Mouse (Mus musculus) E14TG2a.4 (cell line): Measurements from ENCODE around the gene Akain1.

Experiments used
- H3K27me3 ChIP-seq: 2 replicates; pipeline ENCODE4 v1.6.1; 2014; ENCODE audit warnings: low read length, control low read depth; ENCODE audit not compliant: insufficient read depth
- H3K36me3 ChIP-seq: 2 replicates; pipeline ENCODE4 v1.6.1; 2014; ENCODE audit warnings: low read length, control low read depth; ENCODE audit not compliant: insufficient read depth
- H3K4me1 ChIP-seq: replicated peaks from 2 replicates; pipeline ENCODE4 v1.6.1; 2014; ENCODE audit warnings: low read depth, low read length, control low read depth
- H3K4me3 ChIP-seq: replicated peaks from 2 replicates; pipeline ENCODE4 v1.5.1; 2014; ENCODE audit warnings: mild to moderate bottlenecking, low read length
- H3K9me3 ChIP-seq: 2 replicates; pipeline ENCODE4 v1.6.1; 2014; ENCODE audit warnings: low read length, control low read depth
- CTCF ChIP-seq: conservative IDR thresholded peaks from 2 replicates; pipeline ENCODE4 v1.5.1; 2014; ENCODE audit warnings: low read length
- NANOG ChIP-seq: IDR thresholded peaks from 2 replicates; pipeline ENCODE4 v1.6.1; 2014; ENCODE audit warnings: borderline replicate concordance, low read length, mixed read lengths
- POU5F1 ChIP-seq: IDR thresholded peaks from 2 replicates; pipeline ENCODE4 v1.6.1; 2014; ENCODE audit warnings: low read length, borderline replicate concordance

Akain1 gene

DNA sequence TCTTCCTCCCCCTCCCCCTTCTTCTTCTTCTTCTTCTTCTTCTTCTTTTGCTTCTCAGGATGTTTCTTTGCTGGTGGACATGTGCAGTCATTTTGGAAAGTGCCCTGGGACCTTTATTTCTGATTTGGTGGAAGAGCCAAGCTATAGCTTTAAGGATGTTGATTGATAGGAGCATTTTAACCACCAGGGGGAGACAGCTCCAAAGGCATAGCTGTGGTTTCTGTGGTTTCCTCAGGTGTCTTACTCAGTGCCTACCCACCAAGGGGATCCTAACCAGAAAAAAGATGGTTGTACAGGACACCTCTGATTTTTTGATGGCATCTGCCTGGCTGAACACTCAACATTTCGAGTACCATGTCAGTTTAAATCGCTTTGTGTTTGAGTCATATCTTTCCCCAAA is 56.4 kb downstream of the Akain1 start:
- no peaks in the 10 kb centered on the region for H3K27me3 ChIP-seq
- H3K36me3 ChIP-seq: no peaks in the 10 kb centered on the region
- no peaks in the 10 kb centered on the region for H3K4me1 ChIP-seq
- H3K4me3 ChIP-seq: no peak overlapping the region
- no peaks in the 10 kb centered on the region for H3K9me3 ChIP-seq
- TF ChIP-seq CTCF: peak; percentile 59
- no peak for TF ChIP-seq POU5F1

DNA sequence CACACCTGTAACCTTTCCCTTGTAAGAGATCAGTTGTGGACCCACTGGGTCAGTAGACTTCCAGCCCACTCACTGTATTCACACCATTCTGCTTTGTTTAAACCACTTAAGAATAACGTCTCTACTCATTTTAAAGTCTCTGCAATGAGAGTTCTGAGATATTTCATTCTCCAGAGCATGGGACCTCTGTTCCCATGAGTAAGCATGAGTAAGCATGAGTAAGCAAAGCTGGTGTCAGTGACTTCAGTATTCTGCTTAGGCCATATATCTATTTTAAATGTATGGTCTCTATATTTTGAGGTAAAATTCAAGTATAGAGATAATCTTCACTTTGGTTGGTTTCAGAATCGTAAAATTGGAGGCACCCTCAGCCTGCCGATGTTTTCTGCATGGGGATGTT is 57.0 kb downstream of the Akain1 start:
- H3K4me1 ChIP-seq: no peaks in the 10 kb centered on the region
- H3K9me3 ChIP-seq: no peaks in the 10 kb centered on the region
- no peak for TF ChIP-seq CTCF
- TF ChIP-seq POU5F1: no peak
- TF ChIP-seq NANOG: no peak
- no peaks in the 10 kb centered on the region for H3K27me3 ChIP-seq
- no peak overlapping the region for H3K4me3 ChIP-seq
- no peaks in the 10 kb centered on the region for H3K36me3 ChIP-seq

DNA sequence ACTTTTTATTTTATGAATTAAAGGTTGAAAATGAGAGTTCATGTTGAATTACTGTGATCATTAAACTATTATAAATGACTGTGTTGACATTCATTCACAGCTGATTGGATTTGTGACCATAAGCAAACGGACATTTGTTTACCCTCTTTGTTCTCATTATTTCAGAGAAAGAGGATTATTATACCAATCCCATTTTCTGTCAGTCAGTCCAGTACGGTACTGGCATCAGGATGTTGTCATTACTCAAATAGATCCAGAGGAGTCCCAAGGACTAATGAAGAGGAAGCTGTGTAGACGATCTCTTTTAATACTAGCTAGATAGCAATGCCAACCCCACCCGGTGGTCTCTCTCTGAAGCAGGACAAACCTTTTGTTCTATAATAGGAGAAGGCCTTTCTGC is 58.2 kb downstream of the Akain1 start:
- H3K9me3 ChIP-seq: no peaks in the 10 kb centered on the region
- H3K27me3 ChIP-seq: no peaks in the 10 kb centered on the region
- TF ChIP-seq NANOG (no peak), POU5F1 (no peak), CTCF (no peak)
- no peaks in the 10 kb centered on the region for H3K4me1 ChIP-seq
- H3K36me3 ChIP-seq: no peaks in the 10 kb centered on the region
- H3K4me3 ChIP-seq: no peak overlapping the region

DNA sequence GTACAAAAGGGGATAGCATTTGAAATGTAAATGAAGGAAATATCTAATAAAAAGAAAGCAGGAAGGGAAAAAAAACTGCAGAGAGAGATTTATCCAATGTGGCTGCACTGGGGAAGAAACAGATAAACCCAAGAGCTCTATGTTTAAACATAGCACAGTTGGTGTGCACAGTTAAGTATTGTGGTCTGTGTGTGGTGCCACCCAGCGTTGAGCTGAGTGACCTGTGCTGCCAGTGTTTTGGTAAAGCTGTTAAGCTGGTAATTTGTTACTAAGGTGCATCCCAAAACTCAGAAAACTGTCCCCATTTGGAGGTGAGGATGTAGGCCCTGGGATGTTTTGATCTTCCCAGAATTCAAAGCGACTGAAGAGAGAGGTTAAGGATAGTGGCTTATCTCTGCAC is 59.8 kb downstream of the Akain1 start:
- Histone ChIP-seq H3K27me3 (no peaks in the 10 kb centered on the region), H3K36me3 (no peaks in the 10 kb centered on the region), H3K4me1 (no peaks in the 10 kb centered on the region), H3K4me3 (no peak overlapping the region), H3K9me3 (no peaks in the 10 kb centered on the region)
- TF ChIP-seq CTCF (no peak), POU5F1 (no peak), NANOG (no peak)

DNA sequence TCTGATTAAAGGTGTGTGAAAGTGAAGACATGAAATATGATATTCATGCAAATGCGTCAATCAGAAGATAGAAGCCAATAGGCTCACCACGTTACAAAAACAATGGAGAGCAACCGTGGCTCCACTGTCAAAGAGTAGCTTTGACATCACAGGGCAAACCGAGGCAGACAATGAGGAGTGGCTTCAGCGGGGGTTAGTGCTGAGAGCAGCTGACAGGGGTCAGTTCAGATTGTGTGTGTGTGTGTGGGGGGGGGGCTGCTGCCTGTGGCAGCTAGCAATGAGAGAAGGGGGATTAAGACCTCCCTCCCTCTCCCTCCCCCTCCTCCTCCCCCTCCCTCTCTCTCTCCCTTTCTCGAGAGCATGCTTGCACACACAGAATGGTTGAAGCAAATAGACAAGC is 60.3 kb downstream of the Akain1 start:
- no peaks in the 10 kb centered on the region for H3K36me3 ChIP-seq
- no peaks in the 10 kb centered on the region for H3K9me3 ChIP-seq
- H3K4me3 ChIP-seq: no peak overlapping the region
- no peaks in the 10 kb centered on the region for H3K27me3 ChIP-seq
- no peak for TF ChIP-seq CTCF
- TF ChIP-seq POU5F1: no peak
- no peak for TF ChIP-seq NANOG
- no peaks in the 10 kb centered on the region for H3K4me1 ChIP-seq

DNA sequence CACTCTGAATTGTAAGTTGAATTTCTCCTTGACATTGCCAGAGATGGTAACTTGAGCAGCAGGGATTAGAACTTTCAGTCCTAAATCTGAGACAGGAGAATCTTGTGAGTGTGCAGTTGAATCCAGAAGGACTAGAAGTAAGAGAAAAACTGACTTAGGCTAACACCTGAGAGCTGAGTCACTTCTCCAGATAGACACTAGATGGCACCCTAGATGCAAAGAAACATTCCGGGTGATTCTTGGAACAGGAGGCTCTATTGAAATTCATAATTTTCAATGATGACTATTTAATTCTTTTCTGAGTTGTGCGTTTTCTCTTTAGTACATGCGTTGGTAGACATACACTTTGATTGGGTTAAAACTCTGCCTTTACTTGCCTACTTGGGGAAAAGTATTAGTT is 66.9 kb downstream of the Akain1 start:
- Histone ChIP-seq H3K27me3 (no peaks in the 10 kb centered on the region), H3K4me1 (no peaks in the 10 kb centered on the region), H3K4me3 (no peak overlapping the region), H3K9me3 (no peaks in the 10 kb centered on the region; the same call in 1 of the 2 replicates), H3K36me3 (no peaks in the 10 kb centered on the region)
- TF ChIP-seq CTCF (peak; percentile 32), POU5F1 (no peak), NANOG (no peak)

DNA sequence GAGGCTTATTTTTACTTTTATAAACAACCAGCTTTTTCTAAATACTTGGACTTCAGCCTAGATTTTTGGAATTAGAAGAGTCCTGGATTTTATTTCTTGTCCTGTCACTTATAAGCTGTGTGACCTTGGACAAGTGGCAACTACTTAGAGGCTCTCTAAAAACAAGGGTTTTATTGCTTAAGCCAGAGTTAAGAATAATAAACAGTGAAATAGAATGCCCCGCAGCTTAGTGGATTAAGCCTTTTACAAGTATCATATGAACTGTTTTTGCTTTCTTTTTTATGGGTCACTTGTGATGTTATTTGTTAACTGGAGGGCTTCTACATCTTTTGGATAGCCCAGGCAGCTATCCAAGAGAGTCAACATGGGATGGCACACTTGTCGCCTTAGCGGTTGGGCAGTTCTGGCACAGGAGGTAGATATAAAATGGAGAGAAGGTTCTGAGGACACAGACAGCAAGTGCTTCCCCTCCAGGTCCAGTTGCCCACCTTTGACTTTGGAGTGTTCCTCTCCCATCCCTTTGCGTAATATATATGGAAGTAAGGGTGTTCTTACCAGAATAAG is 77.3 kb downstream of the Akain1 start:
- Histone ChIP-seq H3K4me1 (no peaks in the 10 kb centered on the region), H3K27me3 (no peaks in the 10 kb centered on the region), H3K4me3 (no peak overlapping the region), H3K36me3 (no peaks in the 10 kb centered on the region), H3K9me3 (no peaks in the 10 kb centered on the region)
- no peak for TF ChIP-seq CTCF
- no peak for TF ChIP-seq POU5F1
- no peak for TF ChIP-seq NANOG

DNA sequence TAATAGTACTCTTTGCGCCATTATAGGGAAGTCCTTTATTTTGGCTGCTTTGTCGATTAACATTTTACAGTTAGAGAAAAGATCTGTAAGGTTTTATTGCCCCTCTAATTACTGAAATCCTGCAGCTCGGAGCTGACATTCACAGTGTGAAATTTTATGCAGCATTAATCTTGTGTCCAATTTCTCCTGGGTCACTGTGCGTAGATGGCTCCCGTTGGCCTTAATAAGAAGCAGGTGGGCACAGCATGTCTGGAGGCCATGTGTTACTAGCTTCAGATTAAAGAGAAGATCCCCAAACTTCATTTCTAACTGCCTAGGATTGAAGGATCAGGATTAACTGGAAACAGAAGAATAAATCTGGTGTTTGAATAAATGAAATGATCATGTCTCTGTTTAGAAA is 92.3 kb downstream of the Akain1 start:
- no peak for TF ChIP-seq POU5F1
- Histone ChIP-seq H3K36me3 (no peaks in the 10 kb centered on the region), H3K4me3 (no peak overlapping the region)

More for the DNA sequence above, 92.3 kb downstream of the Akain1 start:
- Histone ChIP-seq H3K9me3 (0 out of 2 replicates have a peak, but pooled peaks cover 6% of the 10 kb centered on the region), H3K4me1 (no peaks in the 10 kb centered on the region), H3K27me3 (0 out of 2 replicates have a peak, but pooled peaks cover 5% of the 10 kb centered on the region)
